Mouse (Mus musculus) heart, postnatal 36 days (tissue): ENCODE results near the gene Aoc2. TPM values are rescaled to one million over a fixed set of nuclear protein-coding genes. Genes with fewer than 3 reads are reported as not detected.
A peak's percentile ranks its signal among the peaks of the same experiment; 100 is the strongest.

Experiments
- DNase-seq, 2 experiments: peaks; one replicate each; pipeline ENCODE4 v3.0.0; 2021 to 2022
- intact Hi-C: fragments of 180-260 bp; cut with DNase I; formaldehyde crosslinking; loops from one replicate; pipeline ENCODE4 v1.15.1; 2025
- total RNA-seq, 2 experiments: library from RNA; stranded (reverse); gene quantifications; 2 replicates each; pipeline ENCODE4 v1.2.3; 2021

Aoc2 gene
- total RNA-seq = 1 to 10 TPM; 1.8 to 2.2 TPM

- intact Hi-C loops = no loop called here
These were observed at the start of gene Aoc2 for GRCm38 (mm10) chr11:101324763-101325162. Gene Aoc2 (plus strand): TSS chr11:101325063.

DNA sequence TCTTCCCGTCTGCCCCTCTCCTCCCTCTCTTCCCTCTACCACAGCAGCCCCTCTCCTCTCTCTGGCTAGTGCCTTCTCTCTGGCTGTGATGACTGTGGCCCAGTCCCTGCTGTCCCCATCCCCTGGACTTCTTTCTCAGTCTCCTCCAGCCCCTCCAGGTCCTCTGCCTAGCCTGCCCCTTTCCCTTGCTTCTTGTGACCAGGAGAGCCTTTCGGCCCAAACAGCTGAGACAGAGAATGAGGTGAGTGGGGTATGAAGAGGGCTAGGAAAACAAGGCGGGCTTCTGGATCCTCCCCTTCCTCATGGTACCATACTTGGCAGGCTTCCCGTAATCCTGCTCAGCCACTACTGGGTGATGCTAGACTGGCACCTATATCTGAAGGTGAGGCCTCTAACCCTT, 49.6 kb upstream of the Aoc2 start:
- intact Hi-C loops = no loop called here
- no peak for DNase-seq

More at GRCm38 (mm10) chr11:101324763-101325162, at the start of gene Aoc2:
- no peak for DNase-seq

- no peak for DNase-seq
- intact Hi-C loops = no loop called here
These were observed 48.4 kb upstream of the Aoc2 start for GRCm38 (mm10) chr11:101276319-101277070.

DNA sequence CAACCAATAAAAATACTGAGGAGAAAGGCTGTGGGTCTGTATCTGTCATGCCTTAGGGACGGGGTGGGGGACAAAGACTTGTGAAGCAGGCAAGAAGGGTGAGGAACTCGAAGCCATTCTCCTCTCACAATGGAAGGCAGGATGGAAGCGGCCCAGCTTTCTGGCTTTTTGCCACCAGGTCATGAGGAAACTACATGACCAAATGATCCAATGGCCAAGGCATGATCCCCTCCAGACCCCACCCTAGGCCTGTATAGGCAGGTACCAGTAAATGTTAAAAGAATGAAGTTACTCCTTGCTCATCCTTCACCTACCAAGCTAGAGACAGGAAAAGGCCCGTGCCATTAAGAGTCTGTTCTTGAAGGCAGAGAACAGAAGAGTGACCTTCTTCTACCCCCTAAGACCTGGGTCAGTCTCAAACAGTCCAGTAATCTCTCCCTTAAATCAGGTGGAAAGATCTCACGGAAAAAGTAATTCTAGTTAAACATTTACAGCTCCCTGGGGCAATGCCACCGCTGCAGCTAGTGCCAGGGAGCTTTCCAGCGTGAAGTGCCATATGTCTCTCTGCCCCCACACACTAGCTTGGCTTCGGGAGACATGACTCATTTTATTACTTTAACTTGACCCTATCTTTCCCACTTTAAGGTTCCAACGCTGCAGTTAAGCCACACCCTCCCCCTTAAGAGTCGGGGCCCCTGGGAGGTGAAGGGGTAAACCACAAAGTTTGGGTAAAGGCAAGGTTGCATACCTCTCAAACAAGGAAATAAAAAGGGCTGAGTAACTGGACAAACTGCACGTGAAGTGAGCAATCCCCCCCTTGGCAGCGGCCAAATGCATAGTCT, 47.3 kb upstream of the Aoc2 start:
- no peak for DNase-seq
- intact Hi-C loops = no loop called here

- intact Hi-C loops = no loop called here
These were observed 46.4 kb upstream of the Aoc2 start, which contains the start of the genes Cntd1 and Coa3 for GRCm38 (mm10) chr11:101278223-101279192. Gene Cntd1 (plus strand): TSS chr11:101279012. Gene Coa3 (minus strand): TSS chr11:101279114.

DNA sequence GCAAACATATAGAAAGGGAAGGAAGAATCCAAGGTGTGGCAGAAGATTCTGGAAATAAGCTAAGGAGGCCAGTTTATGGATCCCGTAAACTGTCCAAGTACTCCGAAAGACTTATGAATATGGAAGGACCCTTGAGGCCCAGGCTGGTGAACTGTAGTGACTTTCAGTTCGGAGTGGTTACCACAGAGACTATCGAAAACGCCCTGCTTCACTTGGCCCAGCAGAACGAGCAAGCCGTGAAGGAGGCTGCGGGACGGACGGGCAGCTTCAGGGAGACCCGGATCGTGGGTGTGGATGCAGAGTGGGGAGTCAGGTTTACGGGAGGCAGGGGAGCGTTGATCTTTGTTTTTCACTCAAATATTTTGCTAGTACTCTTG, 45.7 kb upstream of the Aoc2 start:
- intact Hi-C loops = no loop called here
- DNase-seq = no peak

More at GRCm38 (mm10) chr11:101278223-101279192, 46.4 kb upstream of the Aoc2 start, which contains the start of the genes Cntd1 and Coa3:
- peak; percentile 79 to 84 for DNase-seq

DNA sequence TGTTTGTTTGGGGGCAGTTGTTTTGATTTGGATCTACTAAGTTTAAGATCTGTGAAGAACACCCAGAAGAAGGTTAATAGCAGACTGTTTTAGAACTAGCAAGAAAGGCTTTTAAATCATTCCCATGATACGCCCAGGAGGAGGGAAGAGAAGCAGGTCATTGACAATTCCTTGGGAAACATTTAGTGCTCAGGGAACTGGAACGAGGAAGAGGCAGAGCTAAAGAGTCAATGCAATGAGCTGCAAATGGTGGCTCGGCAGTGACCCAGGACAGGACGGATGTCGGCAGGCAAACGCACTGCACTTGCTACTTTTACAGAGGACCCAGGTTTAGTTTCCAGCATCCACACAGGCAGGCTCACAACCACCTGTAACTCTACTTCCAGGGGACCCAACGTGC, 44.0 kb upstream of the Aoc2 start:
- no peak for DNase-seq
- intact Hi-C loops = no loop called here

- intact Hi-C loops = no loop called here
- no peak for DNase-seq
These were observed 42.0 kb upstream of the Aoc2 start for GRCm38 (mm10) chr11:101282896-101283295.

- intact Hi-C loops = no loop called here
- no peak for DNase-seq
These were observed 41.1 kb upstream of the Aoc2 start for GRCm38 (mm10) chr11:101283805-101284204.

GRCm38 (mm10) chr11:101287306-101287705, 37.6 kb upstream of the Aoc2 start:
- intact Hi-C loops = no loop called here
- peak in 1 of 2 experiments; percentile 17 for DNase-seq

DNA sequence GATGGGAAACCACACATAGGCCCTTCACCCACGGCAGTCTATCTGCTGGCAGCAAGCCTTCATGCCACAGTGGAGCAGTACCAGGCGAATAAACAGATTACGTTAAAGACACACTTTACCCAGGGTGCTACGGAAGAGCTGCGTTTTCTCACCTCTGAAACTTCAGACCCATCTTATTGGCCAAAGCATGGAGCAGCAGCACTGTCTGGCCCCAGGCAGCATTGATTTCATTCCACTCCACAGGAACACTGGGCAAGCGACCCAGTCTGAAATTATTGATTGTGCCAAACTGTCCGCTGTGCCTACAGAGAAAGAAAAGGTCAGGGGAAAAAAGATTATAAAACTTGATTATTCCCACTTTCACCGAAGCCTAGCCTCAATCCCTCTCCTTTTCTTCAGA, 33.6 kb upstream of the Aoc2 start:
- intact Hi-C loops = no loop called here
- no peak for DNase-seq

DNA sequence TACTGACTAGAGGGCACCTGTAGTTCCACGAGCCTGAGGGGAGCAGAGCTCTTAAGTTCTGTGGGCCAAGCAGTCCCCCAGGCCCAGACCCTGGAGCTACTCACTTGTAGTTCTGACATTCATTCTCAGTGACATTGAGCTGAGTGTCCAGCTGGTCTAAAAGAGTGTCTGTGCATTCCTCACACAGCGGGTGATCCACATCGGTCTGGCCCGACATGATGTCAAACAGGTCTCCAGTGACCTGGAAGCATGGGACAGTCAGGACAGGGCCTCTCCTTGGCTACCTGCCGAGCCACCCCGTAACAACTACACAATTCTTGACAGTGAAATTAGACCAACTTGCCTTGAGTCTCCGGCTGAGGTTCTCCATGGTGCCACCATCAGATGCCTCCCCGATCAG, 29.7 kb upstream of the Aoc2 start:
- DNase-seq = no peak
- intact Hi-C loops = no loop called here

- intact Hi-C loops = loop anchor here (5.0 kb wide), 1 partner anchor 204 kb away; the partner anchor contains the start of gene Psmc3ip
- no peak for DNase-seq
These were observed 24.0 kb upstream of the Aoc2 start for GRCm38 (mm10) chr11:101300881-101301280.

GRCm38 (mm10) chr11:101301299-101302003, 23.4 kb upstream of the Aoc2 start:
- intact Hi-C loops = loop anchor here (1.0 to 5.0 kb wide), 3 partner anchors 48 to 204 kb away; partner anchors contain the start of genes Psmc3ip and Vps25
- DNase-seq = no peak

DNA sequence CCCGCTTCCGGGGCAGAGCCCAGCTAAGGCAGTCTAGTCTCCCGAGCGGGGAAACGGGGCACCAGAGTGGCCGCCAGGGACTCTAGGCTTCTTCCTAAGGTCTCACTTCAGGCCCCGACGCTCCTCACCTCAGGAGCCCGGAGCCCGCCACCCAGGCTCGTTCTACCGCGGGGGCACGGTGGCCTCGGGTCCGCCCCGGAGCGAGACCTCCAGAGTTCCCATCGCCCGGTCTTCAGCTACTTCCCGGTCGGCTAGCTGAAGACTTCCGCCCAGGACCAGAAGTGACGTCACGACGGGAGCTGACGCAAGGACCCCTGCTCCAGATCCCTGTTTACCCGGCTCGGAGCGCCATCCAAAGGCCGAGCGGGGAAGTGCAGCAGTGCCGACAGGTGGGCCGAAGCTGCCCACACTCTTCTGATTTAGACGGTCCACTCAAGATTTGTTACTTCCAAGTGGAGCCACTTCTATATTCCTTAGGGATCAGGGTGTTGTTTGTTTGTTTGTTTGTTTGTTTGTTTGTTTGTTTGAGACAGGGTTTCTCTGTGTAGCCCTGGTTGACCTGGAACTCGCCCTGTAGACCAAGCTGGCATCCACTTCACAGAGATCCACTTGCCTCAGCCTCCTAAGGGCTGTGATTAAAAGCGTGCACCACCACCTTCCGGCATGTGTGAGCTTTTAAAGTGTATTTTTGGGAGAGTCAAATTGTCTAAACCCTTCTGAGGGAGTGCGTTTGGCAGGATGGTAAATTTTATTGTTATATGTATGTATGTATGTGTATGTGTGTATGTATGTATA, 22.7 kb upstream of the Aoc2 start, which contains the start of gene Becn1:
Gene Becn1 (minus strand): TSS at position 283 of the 795 bp plus-strand sequence.
- DNase-seq = peak; percentile 95 to 99

GRCm38 (mm10) chr11:101307744-101308143, 17.1 kb upstream of the Aoc2 start:
- no peak for DNase-seq
- intact Hi-C loops = no loop called here

More for the DNA sequence above, 22.7 kb upstream of the Aoc2 start, which contains the start of gene Becn1:
- intact Hi-C loops = loop anchor here (1.0 to 5.0 kb wide), 3 partner anchors 49 to 205 kb away; partner anchors contain the start of genes Psmc3ip and Vps25

DNA sequence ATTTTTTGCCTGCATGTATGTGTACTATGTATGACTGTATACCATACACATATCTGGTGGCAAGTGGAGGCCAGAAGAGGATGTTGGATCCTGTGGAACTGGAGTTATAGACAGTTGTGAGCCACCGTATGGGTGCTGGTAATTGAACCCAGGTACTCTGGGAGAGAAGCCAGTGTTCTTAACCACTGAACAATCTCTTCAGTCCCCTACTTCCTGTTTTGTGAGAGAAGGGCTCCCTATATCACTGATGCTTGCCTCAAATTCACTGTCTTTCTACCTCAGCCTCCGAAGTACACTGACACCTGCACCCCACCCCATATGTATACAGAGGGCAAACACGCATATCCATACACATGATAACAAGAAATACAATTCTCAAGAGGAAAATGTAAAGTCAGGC, 13.8 kb upstream of the Aoc2 start:
- DNase-seq = no peak
- intact Hi-C loops = no loop called here

DNA sequence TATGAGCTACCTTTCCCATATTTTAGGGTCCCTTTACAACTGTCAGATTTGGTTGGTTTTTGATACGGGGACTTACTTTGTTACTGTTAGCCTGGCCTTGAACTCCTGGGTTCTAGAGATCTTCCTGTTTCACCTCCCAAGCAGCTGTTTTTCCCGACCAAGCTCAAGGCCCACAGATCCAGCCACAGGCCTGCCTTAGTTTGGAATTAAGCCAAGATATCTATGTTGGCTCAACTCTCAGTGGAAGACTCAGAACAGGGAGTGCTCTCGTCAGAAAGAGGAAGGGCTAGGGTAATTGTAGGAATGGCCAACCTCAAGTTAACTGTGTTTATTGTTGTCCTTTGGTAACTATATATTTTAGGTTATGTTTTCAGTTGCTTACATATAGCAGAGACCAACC, 12.7 kb upstream of the Aoc2 start:
- intact Hi-C loops = no loop called here
- DNase-seq = no peak

DNA sequence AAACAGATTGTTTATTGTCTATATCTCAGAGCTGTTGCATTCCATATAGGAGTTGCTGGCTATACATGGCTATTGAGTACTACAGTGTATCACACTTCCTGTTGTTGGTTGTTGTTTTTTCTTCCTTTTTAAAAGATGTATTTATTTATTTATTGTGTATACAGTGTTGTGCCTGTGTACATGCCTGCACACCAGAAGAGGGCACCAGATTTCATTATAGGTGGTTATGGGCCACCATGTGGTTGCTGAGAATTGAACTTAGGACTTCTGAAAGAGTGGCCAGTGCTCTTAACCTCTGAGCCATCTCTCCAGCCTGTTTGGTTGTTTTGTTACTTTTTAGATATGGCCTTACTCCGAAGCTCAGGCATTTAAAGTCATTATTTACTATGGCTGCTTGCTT, 10.3 kb upstream of the Aoc2 start:
- no peak for DNase-seq
- intact Hi-C loops = no loop called here
